17 mouse cellular contexts compared by ENCODE assay signal in the genomic region with DNA sequence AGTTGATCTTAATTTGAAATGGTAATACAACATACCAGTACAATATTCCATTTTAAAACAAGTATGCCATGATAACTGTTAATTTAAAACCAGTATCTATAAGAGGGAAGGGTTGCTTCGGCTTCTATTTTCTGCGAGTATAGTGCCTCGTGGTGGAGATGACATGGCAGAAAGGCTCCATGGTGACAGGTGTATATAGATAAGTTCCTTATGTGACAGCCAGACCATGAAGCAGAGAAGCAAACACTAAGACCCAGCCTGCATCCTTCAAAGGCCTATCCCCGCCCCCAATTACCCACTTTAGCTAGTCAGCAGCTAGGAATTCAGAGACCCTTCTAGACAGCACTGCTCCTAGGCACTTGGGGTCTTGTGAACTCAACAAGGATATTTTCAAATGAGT. TPM values are rescaled to one million over a fixed set of nuclear protein-coding genes. Genes with fewer than 3 reads are reported as not detected.
"Had no signal": no experiment of that assay in that cellular context is flagged by ENCODE, and none has a peak within 500 bp of the region (broad histone marks: within the 10 kb centered on the region; RNA-seq: fewer than 3 reads in every experiment).

No protein-coding gene starts in this region.

- H3K4me2 ChIP-seq: lung, embryonic 15.5 days; midbrain, embryonic 11.5 days; midbrain, embryonic 13.5 days; midbrain, embryonic 15.5 days; neural tube, embryonic 12.5 days; stomach, embryonic 15.5 days had no signal

- H3K27ac ChIP-seq: lung, embryonic 15.5 days; macrophage; midbrain, embryonic 13.5 days; midbrain, embryonic 15.5 days; neural tube, embryonic 12.5 days; stomach, embryonic 15.5 days; stomach, postnatal 0 days had no signal

- H3K4me3 ChIP-seq: lung, embryonic 15.5 days; midbrain, embryonic 13.5 days; midbrain, embryonic 15.5 days; neural tube, embryonic 12.5 days; stomach, embryonic 15.5 days had no signal

- DNase-seq: lung, adult 2 months; lung, postnatal 14 days; lung, postnatal 36 days; right cerebral cortex, postnatal 14 days; thymus, adult 2 months; thymus, postnatal 25 days; thymus, postnatal 4 days had no signal

- H3K36me3 ChIP-seq: lung, embryonic 15.5 days; midbrain, embryonic 13.5 days; midbrain, embryonic 15.5 days; neural tube, embryonic 12.5 days; stomach, embryonic 15.5 days had no signal

- H3K4me1 ChIP-seq: lung, embryonic 15.5 days; midbrain, embryonic 13.5 days; midbrain, embryonic 15.5 days; neural tube, embryonic 12.5 days; stomach, embryonic 15.5 days had no signal

- ATAC-seq: lung, postnatal 0 days; midbrain, embryonic 13.5 days; midbrain, embryonic 15.5 days had no signal

- H3K27me3 ChIP-seq: lung, embryonic 15.5 days; midbrain, embryonic 13.5 days; midbrain, embryonic 15.5 days; neural tube, embryonic 12.5 days; stomach, embryonic 15.5 days had no signal

- H3K9ac ChIP-seq: lung, embryonic 15.5 days; midbrain, embryonic 13.5 days; midbrain, embryonic 15.5 days; neural tube, embryonic 12.5 days; stomach, embryonic 15.5 days had no signal

- H3K9me3 ChIP-seq: lung, embryonic 15.5 days; midbrain, embryonic 15.5 days; neural tube, embryonic 12.5 days; stomach, embryonic 15.5 days had no signal

RNA-seq across cellular contexts. Expression of a gene that starts 24.3 kb away (rescaled TPM):
- total RNA-seq: midbrain, postnatal 0 days had no signal
- polyA plus RNA-seq: lung, adult 2 months had no signal
